Mouse (Mus musculus) brain, embryonic 14.5 days (tissue): ENCODE data around the gene Lrp2.

Experiments
- CTCF ChIP-seq: fragments of 200-500 bp; IDR thresholded peaks from 2 replicates; pipeline ENCODE4 v1.5.1; 2012; ENCODE audit warnings: inconsistent platforms, mild to moderate bottlenecking, moderate library complexity, borderline replicate concordance; ENCODE audit not compliant: insufficient read depth, insufficient read length; ENCODE audit errors: extremely low read depth
- POLR2A ChIP-seq: fragments of 200-500 bp; IDR thresholded peaks from 2 replicates; pipeline ENCODE4 v1.6.1; 2012; ENCODE audit warnings: mild to moderate bottlenecking, inconsistent platforms, borderline replicate concordance; ENCODE audit not compliant: poor library complexity, insufficient read depth, insufficient read length, severe bottlenecking; ENCODE audit errors: extremely low read depth

GRCm38 (mm10) chr2:69445896-69446472 lies 139.9 kb downstream of the Lrp2 start:
- TF ChIP-seq CTCF (no peak), POLR2A (no peak)
